Comparison of ENCODE assay signal across 19 mouse cellular contexts in genomic region chr3:10112196-10112595, GRCm38 (mm10). TPM values are rescaled to one million over a fixed set of nuclear protein-coding genes. Genes with fewer than 3 reads are reported as not detected.
"Had no signal": no experiment of that assay in that cellular context is flagged by ENCODE, and none has a peak within 500 bp of the region (broad histone marks: within the 10 kb centered on the region; RNA-seq: fewer than 3 reads in every experiment).

No protein-coding gene starts in this region.

- H3K9ac ChIP-seq: lung, embryonic 14.5 days; midbrain, embryonic 12.5 days; neural tube, embryonic 13.5 days; neural tube, embryonic 15.5 days had no signal

- H3K4me1 ChIP-seq: midbrain, embryonic 10.5 days; midbrain, embryonic 12.5 days; neural tube, embryonic 13.5 days; neural tube, embryonic 15.5 days had no signal

- H3K4me2 ChIP-seq: lung, embryonic 14.5 days; midbrain, embryonic 12.5 days; neural tube, embryonic 13.5 days; neural tube, embryonic 15.5 days had no signal

- H3K4me3 ChIP-seq: midbrain, embryonic 10.5 days; midbrain, embryonic 12.5 days; myocyte; neural tube, embryonic 13.5 days; neural tube, embryonic 15.5 days had no signal

- H3K27ac ChIP-seq: midbrain, embryonic 10.5 days; midbrain, embryonic 12.5 days; neural tube, embryonic 13.5 days; neural tube, embryonic 15.5 days had no signal

- H3K27me3 ChIP-seq: midbrain, embryonic 12.5 days; neural tube, embryonic 13.5 days; neural tube, embryonic 15.5 days had no signal

- H3K9me3 ChIP-seq: midbrain, embryonic 10.5 days; midbrain, embryonic 12.5 days; neural tube, embryonic 13.5 days; neural tube, embryonic 15.5 days had no signal

- H3K36me3 ChIP-seq: midbrain, embryonic 10.5 days; midbrain, embryonic 12.5 days; neural tube, embryonic 13.5 days; neural tube, embryonic 15.5 days had no signal

- DNase-seq: lung, adult 18-20 months; lung, embryonic 14.5 days; lung, postnatal 10 days; lung, postnatal 4 days; midbrain, embryonic 14.5 days; retina, postnatal 1 day; right cerebral cortex, adult 18-20 months; right cerebral cortex, postnatal 25 days; right cerebral cortex, postnatal 4 days; spleen, adult 18-20 months; thymus, adult 18-20 months; thymus, postnatal 14 days; thymus, postnatal 36 days had no signal

RNA-seq across cellular contexts. Expression of gene Gm9833, which starts 24.3 kb away (rescaled TPM):
- polyA plus RNA-seq: small intestine, adult 2 months had no signal
